Mouse (Mus musculus) myocyte (in vitro differentiated cells): ENCODE measurements around the gene Tcl1b3.

ENCODE experiments used
- CEBPB ChIP-seq: IDR thresholded peaks from 2 replicates; pipeline ENCODE4 v1.6.1; 2011; ENCODE audit warnings: mild to moderate bottlenecking, moderate library complexity; ENCODE audit not compliant: poor library complexity, insufficient read depth, severe bottlenecking
- E2F4 ChIP-seq: IDR thresholded peaks from one replicate; pipeline ENCODE4 v1.6.1; 2011; ENCODE audit warnings: mild to moderate bottlenecking, control low read depth, moderate library complexity; ENCODE audit not compliant: insufficient read depth
- MAX ChIP-seq: IDR thresholded peaks from one replicate; pipeline ENCODE4 v1.6.1; 2011; ENCODE audit warnings: low read depth, mild to moderate bottlenecking, control low read depth
- MYOD1 ChIP-seq, 3 experiments: IDR thresholded peaks; one replicate each; pipeline ENCODE4 v1.6.1; 2011; ENCODE audit warnings: control low read depth in 2 of 3, low read depth in 2 of 3, mild to moderate bottlenecking in 2 of 3, moderate library complexity in 1 of 3; ENCODE audit not compliant: insufficient read length in 2 of 3, control insufficient read depth in 1 of 3
- MYOG ChIP-seq, 3 experiments: IDR thresholded peaks; one replicate each; pipeline ENCODE4 v1.6.1; 2011; ENCODE audit warnings: control low read depth in 2 of 3, low read depth in 2 of 3, mild to moderate bottlenecking in 2 of 3; ENCODE audit not compliant: insufficient read length in 2 of 3, control insufficient read depth in 1 of 3, insufficient read depth in 1 of 3
- POLR2A ChIP-seq: IDR thresholded peaks from one replicate; pipeline ENCODE4 v1.6.1; 2011; ENCODE audit warnings: low read depth, mild to moderate bottlenecking, control low read depth, moderate library complexity; ENCODE audit not compliant: insufficient read length
- POLR2AphosphoS2 ChIP-seq: IDR thresholded peaks from one replicate; pipeline ENCODE4 v1.6.1; 2011; ENCODE audit warnings: low read depth, control low read depth; ENCODE audit not compliant: insufficient read length
- REST ChIP-seq: IDR thresholded peaks from one replicate; pipeline ENCODE4 v1.6.1; 2011; ENCODE audit warnings: mild to moderate bottlenecking, control low read depth, moderate library complexity; ENCODE audit not compliant: insufficient read depth, insufficient read length
- SRF ChIP-seq: IDR thresholded peaks from one replicate; pipeline ENCODE4 v1.6.1; 2011; ENCODE audit warnings: low read depth; ENCODE audit not compliant: control insufficient read depth, insufficient read length
- TCF12 ChIP-seq: IDR thresholded peaks from one replicate; pipeline ENCODE4 v1.6.1; 2011; ENCODE audit warnings: mild to moderate bottlenecking, control low read depth; ENCODE audit not compliant: poor library complexity, insufficient read depth, severe bottlenecking
- TCF3 ChIP-seq: IDR thresholded peaks from one replicate; pipeline ENCODE4 v1.6.1; 2011; ENCODE audit warnings: low read depth, control low read depth; ENCODE audit not compliant: insufficient read length
- USF1 ChIP-seq: IDR thresholded peaks from one replicate; pipeline ENCODE4 v1.6.1; 2011; ENCODE audit warnings: low read depth, mild to moderate bottlenecking, control low read depth, moderate library complexity

- TF ChIP-seq E2F4: no peak
- TF ChIP-seq POLR2A: no peak
- TF ChIP-seq MAX: no peak
- TF ChIP-seq CEBPB: no peak
- TF ChIP-seq MYOG (IDR thresholded peaks at IDR 0.05; ENCODE audit: control insufficient read depth in 1 of 3, insufficient read depth in 1 of 3, insufficient read length in 2 of 3, low read depth in 2 of 3): no peak
- TF ChIP-seq TCF12: no peak
- TF ChIP-seq USF1: no peak
- no peak for TF ChIP-seq TCF3
- TF ChIP-seq REST: no peak
- TF ChIP-seq MYOD1 (IDR thresholded peaks at IDR 0.05; ENCODE audit: control insufficient read depth in 1 of 3, insufficient read length in 2 of 3, low read depth in 2 of 3): no peak
- no peak for TF ChIP-seq POLR2AphosphoS2
- no peak for TF ChIP-seq SRF
Observed at GRCm38 (mm10) chr12:105207071-105207470, 16.2 kb downstream of the Tcl1b3 start.
